Mouse (Mus musculus) layer of hippocampus, postnatal 25 days (tissue): ENCODE results near the gene Polr2b. TPM values are rescaled to one million over a fixed set of nuclear protein-coding genes. Genes with fewer than 3 reads are reported as not detected.

ENCODE experiments used
- DNase-seq, 2 experiments: peaks; one replicate each; pipeline ENCODE4 v3.0.0; 2022; ENCODE audit warnings: mixed read lengths in 2 of 2, low spot score in 1 of 2; ENCODE audit errors: extremely low spot score in 1 of 2
- total RNA-seq, 2 experiments: library from RNA; stranded (reverse); gene quantifications; 2 replicates each; pipeline ENCODE4 v1.2.3; 2021

Gene Polr2b
- total RNA-seq, 2 experiments from 2014 or later: 48.2 to 48.8 TPM

DNA sequence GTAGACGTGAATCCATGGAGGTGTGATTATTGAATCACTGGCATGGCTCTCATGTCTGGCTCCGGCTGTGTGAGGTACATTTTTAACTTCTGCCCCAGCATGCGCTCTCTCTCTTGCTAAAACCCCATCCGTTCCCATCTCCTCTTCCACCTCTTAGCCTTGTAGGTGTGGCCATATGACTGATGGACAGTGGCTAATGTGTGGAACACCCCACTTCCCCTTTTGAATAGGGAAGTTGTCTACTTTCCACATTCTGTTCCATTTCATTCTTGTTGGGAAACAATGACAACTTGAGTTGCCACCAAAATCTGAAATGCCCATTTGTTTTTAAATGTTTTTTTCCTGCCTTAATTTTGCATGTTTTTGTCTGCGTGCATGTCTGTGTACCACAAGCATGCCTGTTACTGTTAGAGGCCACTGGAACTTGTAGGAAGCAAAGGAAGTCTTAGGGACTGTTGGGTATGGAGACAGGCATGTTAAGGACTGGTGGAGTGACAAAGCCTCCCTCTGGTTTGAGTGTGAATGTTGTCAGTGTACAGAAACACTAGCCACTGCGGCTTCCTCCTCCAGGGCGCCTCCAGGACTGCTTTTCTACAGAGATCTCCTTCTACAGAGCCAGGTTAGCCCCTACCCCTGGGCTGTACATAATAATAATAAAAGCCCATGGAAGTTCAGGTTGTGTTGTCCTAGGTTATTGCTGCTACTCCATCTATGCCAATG is 17.0 kb upstream of the Polr2b start:
- no peak for DNase-seq

DNA sequence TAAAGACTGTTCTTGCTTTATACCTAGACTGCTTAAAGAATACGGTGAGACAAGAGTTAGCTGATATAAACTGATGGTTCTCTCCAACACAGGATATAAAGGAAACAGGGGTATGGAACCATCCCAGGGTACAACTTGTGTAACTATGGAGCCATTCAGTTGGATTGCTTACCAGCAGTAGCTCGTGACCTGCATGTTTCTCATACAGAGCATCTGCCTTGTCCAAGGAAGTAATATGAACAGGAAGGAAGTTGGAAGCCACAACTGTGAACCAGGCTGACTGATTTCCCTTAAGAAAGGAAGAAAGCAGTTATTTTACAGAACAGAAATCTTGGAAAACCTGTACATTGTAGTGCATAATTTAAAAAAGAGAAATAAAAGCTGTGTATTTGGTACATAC is 10.5 kb upstream of the Polr2b start:
- DNase-seq: no peak

DNA sequence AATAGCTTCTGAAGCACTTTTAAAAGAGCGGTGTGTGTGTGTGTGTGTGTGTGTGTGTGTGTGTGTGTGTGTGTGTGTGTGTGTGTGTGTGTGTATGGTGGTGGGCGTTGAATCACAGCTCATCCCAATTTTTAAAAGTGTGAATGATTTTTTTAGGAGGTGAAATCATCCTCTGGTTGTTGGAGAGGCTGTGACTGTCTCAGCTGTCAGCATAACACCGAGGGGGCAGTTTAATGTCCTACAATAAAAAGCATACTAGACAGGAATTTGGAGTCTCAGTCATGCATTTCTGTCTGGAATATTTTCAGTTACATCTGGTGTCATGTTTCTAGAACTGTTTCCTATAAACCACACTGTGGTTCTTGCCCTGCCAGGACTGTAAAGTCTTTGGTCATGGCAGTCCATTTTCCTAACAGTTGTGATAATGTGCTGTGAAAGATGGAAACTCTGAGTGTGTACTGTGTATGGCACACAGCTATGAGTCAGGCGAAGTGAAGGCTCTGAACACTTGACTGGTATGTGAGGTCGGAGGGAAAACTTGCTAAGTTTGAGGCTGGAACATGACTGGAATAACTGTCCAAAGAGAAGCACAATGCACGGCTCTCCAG is 8.5 kb upstream of the Polr2b start:
- DNase-seq: no peak

DNA sequence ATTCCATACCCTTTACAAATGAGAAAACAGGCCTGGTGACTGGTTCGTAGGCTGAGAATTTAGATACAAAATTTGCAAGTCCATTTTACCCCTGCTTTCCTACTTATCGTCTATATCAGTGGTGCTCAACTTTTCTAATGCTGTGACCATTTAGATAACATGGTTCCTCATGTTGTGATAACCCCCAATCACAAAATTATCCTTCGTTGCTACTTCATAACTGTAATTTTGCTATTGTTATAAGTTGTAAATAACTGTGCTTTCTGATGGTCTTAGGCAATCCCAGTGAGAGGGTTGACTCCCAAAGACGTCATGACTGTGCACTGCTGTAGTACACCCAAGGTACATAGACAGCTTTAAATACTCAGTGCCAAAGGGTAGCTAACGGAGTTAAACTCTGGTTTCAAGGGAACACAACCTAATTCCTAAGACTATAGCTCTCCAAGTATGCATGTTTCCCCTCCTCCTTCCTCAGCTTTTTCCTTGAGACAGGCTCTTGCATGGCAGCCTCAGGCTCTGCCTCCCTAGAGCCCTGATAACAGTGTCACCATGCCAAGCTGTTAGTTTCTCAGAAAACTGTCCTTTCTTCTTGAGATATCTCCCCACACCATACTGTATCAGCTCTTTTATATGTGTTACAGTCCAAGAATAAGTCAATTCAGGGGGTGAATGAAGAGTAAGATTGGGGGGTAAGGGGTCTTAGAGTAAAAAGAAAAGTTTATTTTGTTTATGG is 2.0 kb upstream of the Polr2b start:
- no peak for DNase-seq

DNA sequence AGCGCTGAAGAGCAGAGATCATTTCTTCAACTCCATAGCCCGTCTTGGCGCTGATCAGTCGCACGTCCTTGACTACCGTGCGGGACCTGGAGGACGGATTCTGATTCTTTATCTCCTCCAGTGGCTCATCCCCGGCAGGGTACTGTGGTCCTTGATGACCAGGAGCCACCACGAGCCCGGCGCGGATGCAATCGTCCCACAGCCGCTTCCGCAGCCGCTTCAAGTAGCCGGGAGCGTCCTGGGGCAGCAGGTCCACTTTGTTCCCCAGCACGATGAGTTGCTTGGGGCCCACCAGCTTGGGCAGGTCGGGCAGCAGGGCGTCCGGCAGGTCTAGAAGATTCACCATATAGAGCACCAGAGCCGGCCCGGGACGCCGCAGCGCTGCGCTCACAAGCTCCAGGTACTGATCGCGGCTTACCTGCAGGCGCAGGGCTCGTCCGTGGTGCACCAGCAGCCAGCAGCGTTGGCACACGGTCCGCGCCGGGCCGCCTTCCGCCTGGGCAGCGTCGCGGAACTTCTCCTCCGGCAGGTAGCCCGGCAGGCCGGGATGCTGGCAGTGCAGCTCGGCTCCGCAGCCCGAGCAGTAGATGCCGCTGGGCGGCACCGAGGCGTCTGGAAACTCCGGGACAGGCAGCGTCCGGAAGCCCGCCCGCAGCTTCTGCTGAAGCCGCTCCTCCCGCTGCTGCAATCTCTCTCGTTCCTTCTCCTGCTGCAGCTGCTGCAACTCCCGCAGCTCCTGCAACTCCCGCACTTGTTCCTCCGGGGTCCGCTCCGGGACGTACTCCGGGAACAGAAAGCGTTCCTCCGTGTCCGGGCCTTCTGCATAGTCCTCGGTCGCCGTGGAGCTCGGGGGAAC is 668 bp upstream of the Polr2b start:
- peak; percentile 13 to 22 for DNase-seq

DNA sequence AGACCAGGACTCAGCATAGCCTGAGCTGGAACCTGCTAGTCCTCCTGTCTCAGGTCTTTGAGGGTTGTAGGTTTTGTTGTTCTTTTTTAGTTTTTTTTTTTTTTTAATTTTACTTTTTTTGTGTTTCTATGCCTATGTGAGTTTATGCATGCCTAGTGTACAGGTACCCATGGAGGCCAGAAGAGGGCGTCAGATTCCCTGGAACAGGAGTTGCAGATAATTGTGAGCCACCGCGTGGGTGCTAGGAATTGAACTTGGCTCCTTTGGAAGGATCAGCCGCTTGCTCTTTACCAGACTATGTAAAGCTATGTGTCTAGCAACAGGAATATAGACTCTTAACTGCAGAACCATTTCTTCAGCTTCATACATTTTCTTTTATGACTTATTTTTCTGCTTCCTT is 4.3 kb downstream of the Polr2b start:
- DNase-seq: no peak

DNA sequence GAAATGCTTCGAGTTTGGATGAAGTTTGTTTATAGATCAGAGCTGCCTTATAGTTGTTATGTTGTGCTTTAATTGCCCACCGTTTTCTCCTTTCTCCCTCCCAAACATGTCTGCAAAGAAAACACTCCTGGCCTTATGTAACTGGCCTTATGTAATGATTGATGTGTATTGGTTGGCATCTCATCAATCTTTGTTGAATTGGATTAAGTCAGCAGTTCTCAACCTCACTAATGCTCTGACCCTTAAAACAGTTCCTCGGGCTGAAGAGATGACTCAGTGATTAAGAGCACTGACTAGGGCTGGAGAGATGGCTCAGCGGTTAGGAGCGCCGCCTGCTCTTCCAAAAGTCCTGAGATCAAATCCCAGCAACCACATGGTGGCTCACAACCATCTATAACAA is 5.0 kb downstream of the Polr2b start:
- no peak for DNase-seq

DNA sequence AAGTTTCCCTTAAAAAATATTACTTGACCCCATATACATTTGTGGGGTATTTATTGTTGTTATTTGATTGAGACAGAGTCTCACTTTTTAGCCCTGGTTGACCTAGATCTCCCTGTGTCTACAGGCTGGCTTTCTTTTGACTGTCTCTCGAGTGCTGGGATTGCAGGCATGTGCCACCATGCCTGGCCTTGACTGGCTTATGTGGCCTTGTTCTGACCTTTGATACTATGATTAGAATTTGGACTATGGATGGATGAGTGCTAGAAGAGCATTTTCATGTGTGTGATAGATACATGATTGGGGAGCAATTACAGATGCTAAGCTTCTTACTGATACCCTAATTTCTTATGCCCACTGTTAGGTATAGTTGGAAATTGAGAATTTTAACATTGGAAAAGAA is 15.0 kb downstream of the Polr2b start:
- no peak for DNase-seq

DNA sequence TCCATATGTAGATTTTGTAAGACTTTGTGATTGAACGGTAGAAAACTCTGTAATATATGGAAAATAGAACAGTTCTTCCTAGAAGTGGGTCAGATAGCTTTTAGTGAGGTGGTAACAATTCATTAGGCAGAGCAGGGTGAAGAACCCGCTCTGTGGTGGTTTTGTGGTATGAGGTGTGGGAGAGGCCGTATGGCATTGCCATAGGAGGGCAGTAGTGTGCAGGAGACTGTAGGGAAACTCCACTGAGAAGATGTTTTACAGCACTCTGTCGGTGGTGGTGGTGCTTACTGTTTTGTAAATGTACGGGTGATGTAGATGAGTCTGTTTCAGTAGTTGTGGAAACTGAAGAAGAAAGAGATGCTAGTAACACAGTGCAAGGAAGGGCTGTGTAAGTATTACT is 20.2 kb downstream of the Polr2b start:
- no peak for DNase-seq

DNA sequence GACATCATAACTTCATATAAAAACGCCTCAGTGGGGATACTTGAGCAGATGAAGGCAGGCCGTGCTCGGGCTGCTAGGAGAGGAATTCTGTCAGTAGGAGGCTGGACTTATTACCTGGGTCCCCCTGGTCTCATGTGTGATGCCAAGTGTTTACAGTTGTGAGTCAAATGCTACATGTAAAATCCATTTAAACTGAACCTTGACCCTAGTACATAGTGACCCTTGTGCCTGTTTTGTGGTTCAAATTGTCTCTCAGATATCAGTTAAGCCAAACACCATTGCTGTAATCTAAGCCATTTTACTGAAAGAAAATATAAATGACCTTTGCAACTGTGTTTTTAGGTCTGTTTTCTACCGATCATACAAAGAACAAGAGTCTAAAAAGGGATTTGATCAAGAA is 30.1 kb downstream of the Polr2b start:
- DNase-seq: no peak

DNA sequence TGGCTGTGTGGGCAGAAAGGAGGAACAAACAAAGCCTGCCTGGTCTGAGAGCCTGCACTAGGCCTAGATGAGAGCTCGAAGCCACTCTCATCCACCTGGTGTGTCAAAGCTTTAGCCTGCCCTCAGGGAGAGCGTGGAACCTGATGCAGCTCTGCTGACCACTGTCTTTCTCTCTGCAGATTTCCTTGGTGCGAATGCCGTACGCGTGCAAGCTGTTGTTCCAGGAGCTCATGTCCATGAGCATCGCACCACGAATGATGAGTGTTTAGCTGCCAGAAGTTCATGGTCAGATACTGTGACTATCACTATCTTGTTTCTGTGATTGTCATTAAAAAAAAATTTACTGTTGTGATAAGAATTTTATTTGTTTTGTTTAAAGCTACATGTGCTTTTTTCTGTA is 39.0 kb downstream of the Polr2b start:
- DNase-seq: no peak

DNA sequence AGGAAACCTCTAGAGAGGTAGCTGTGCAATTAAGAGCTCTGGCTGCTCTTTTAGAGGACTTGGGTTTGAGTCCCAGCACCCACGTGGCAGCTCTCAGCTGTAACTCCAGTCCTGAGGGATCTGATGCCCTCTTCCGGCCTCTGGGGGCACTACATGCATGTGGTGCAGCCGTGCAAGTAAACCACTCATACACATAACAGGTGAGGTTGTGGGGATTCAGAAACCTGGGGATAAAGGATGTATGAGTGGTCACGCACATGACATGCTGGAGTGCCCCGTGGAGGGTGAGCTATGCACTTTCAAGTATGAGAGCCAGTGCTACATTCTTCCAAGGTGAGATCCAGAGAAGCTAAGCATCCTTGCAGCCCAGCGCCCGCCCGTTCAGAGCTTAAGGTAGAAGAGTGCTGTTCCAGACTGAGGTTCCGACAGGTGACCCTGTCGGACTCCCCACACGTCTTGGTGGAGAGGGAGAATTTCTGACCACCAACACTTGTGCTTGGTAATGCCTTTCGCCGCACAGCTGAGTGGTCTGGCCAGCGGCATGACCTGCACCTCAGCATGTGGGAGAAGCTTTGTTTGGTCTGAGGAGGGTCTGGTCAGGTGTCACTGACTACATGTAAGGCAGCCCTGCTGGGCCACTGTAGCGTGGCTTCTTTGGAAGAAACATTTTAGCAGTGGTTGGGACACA is 40.2 kb downstream of the Polr2b start:
- no peak for DNase-seq

DNA sequence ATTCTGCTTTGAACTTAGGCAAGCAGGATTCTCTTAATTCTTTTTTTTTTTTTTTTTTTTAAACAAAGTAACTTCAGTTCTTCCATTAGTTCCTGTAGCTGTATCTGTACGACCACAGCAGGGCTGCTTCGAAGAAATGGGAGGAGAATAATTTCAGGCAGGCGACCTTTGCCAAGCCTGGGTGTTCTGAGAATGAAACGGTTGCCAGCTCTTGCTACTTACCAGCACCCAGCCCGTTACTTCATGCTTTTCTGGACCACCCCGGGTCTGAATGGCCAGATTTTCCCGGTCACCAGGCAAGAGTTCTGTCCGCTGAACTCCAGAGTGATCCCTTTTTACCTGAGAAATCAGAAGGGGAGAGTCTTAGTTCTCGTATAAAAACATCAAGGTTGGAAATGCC is 41.7 kb downstream of the Polr2b start:
- DNase-seq: no peak

DNA sequence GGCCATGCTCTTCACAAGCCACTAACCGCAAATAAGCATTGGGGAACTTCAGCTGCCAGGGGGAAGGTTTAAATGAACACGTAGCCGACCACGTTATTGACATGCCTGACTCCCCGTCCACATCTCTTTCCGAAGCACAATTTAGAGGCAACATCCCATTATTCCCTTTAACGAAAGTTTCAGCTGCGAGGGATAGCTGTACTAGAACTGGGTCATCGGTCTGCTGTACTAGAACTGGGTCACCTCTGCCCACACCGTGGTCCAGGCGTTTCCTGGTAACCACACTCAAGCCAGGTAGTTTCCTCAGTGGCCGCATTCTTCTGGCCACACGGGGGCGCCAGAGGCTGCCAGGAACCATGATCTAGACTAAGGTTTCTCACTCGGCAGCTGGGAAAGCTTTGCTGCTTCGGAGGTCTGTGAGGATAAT is 44.4 kb downstream of the Polr2b start:
- DNase-seq: peak; percentile 90 to 93

DNA sequence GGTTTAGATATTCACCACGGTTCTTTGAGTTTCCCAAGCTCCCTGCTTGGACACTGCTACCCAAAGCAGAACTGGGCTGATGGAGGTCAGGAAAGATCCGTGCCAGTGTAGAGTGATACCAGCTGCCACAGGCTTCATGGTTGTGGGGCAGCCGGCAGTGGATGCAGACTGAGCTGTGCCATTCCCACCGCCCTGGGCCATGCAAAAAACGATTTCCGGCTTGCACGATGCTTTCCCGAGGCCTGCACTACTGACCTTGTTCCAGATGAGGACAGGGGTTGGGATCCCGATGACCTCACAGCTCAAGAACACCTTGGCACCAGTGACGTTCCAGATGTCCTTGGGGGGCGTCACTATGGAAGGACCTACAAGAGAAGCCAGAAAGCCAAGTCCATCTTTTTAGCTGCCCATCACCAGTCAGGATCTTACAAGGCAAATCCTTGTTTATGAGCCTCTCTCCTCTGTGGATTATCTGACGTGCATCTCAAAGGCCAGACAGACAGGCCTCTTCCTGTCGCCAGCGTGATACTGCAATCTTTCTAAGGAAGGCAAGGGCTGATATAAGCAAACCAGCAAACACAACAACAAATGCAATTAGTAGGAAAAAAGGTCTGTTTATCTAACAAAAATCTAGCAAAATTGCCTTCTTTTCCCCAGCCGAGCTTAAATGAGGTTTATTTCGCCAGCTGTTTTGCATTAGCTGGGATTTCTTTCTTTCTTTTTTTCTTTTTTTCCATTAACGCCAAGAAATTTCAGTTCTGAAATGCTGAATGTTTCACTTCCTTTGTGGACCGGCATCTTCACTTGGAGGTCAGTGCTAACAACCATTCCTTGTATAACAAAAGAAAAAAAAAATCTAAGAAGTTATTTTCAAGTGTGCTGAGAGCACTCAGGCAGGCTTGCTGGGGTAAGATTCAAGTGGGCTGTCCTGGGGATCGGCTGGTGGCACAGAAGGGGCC is 45.6 kb downstream of the Polr2b start:
- DNase-seq: no peak

DNA sequence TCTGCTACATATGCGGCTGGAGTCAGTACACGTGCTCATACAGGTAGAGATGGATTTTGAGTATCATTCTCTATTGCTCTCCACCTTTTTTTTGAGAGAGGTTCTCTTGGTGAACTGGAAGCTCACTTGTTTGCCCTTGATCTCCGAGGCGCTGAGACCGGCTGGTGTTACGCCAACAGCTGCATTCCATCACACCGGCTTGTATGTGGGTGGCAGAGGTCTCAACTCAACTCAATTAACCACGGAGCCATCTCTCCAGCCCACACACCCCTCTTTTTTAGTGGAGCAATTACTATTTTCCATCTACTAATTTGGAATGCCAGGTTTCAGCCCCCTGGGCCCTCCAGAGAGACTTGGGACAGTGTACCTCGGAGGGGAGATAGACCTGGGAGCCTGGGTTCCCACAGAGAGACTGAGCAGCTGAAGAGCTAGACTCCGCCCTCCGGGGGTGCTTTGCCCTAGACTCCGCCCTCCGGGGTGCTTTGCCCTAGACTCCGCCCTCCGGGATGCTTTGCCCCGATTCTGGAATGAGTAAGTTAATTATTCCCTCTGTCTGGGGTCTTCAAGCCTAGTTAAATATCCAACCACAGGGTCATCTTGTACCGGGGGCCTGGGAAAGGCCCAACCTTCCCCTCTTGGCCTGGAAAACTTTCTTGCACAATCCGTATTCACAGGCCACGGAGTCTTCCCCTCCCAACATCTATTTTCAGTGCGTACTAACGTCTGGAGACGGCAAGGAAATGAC is 47.6 kb downstream of the Polr2b start:
- peak in 1 of 2 experiments; percentile 15 for DNase-seq

DNA sequence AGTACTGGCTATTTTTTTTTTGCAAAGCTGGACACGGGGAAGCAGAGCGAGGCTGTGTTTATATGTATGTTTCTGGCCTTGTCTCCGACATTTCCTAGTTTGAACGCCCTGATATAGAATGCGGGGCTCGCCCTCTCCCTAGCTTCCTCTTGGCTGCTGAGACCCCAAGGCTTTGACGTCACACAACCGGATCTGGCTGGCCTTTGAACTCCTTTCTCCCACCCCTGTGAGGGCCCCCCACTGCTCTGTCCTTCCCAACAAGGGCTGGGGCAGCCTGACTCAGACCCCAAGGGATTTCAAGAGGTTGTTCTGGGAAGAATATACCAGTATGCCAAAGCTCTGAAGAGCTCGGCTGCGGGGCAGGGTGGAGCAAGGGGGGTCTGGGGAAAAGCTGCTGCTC is 48.4 kb downstream of the Polr2b start:
- DNase-seq: no peak

DNA sequence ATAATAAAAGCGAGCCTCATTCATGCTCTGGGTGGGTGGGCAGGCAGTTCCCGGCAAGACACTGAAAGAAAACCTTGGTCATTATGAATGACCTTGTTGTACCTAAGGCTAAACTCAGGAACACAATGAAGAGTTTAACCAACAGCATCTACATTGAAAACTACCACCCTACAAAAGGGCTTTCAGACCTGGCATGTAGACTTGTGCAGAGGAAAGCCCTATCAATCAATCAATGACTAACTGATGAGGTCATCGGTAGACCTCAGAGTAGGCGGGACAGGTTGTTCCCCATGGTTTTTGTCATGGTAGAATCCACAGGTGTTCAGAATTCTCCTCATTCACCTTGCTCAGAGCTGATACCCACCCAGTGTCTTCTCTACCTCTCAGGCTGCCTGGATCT is 50.0 kb downstream of the Polr2b start:
- DNase-seq: no peak
